Mouse (Mus musculus): ENCODE data around the gene Kazn.

The Kazn gene

GRCm38 (mm10) chr4:142088836-142089235, 150.4 kb downstream of the Kazn start:
- ChIA-PET POLR2A (interaction anchor here in 3 of 4 experiments (0.9 to 1.3 kb wide), 6 partner anchors 9 to 78 kb away, joined by 3 to 9 read pairs (median 3); no protein-coding TSS in a partner anchor), CTCF (interaction anchor here in 2 of 4 experiments (0.6 to 1.3 kb wide), 3 partner anchors 84 to 668 kb away, joined by 3 read pairs; partner anchors contain the start of gene Hspb7 (in 1 of the 2))

- ChIA-PET CTCF (interaction anchor here in 1 of 4 experiments (0.6 to 1.3 kb wide), 2 partner anchors 83 to 113 kb away, joined by 3 read pairs; no protein-coding TSS in a partner anchor), POLR2A (interaction anchor here in 3 of 4 experiments (0.9 to 1.3 kb wide), 6 partner anchors 10 to 78 kb away, joined by 3 to 9 read pairs (median 3); no protein-coding TSS in a partner anchor)
Measured at GRCm38 (mm10) chr4:142088409-142088808, 150.8 kb downstream of the Kazn start.

- POLR2A ChIA-PET: interaction anchor here (0.6 to 27.6 kb wide), 46 partner anchors 9 to 917 kb away, joined by 3 to 1562 read pairs (median 4); partner anchors contain the start of genes Dnajc16 (in 1 of the 4), Fhad1 (in 1 of the 4) and Kazn (in 1 of the 4)
- CTCF ChIA-PET: interaction anchor here (0.6 to 1.7 kb wide), 27 partner anchors 11 to 1176 kb away, joined by 3 to 8 read pairs (median 4); no protein-coding TSS in a partner anchor
Measured at GRCm38 (mm10) chr4:142084936-142085563, 154.2 kb downstream of the Kazn start.

- CTCF ChIA-PET: interaction anchor here (0.6 to 1.7 kb wide), 20 partner anchors 11 to 198 kb away, joined by 3 to 6 read pairs (median 4); no protein-coding TSS in a partner anchor
- POLR2A ChIA-PET: interaction anchor here (0.5 to 27.6 kb wide), 37 partner anchors 9 to 519 kb away, joined by 3 to 1562 read pairs (median 4); partner anchors contain the start of genes Dnajc16 (in 1 of the 4) and Fhad1 (in 1 of the 4)
Measured at GRCm38 (mm10) chr4:142084131-142084899, 154.9 kb downstream of the Kazn start, which contains the start of gene Tmem51. Gene Tmem51, minus strand, starts transcription at chr4:142084304.

- ChIA-PET POLR2A (interaction anchor here in 3 of 4 experiments (0.5 to 27.6 kb wide), 13 partner anchors 8 to 485 kb away, joined by 4 to 1562 read pairs (median 6); no protein-coding TSS in a partner anchor), CTCF (interaction anchor here in 3 of 4 experiments (0.8 to 1.6 kb wide), 5 partner anchors 12 to 78 kb away, joined by 3 to 6 read pairs (median 5); no protein-coding TSS in a partner anchor)
Measured at GRCm38 (mm10) chr4:142083762-142084130, 155.5 kb downstream of the Kazn start.

GRCm38 (mm10) chr4:142083193-142083592, 156.0 kb downstream of the Kazn start:
- POLR2A ChIA-PET: interaction anchor here in 3 of 4 experiments (5.2 to 27.6 kb wide), 3 partner anchors 13 to 29 kb away, joined by 40 to 1562 read pairs (median 1020); no protein-coding TSS in a partner anchor
- CTCF ChIA-PET: no interaction called here

GRCm38 (mm10) chr4:142082703-142083102, 156.5 kb downstream of the Kazn start:
- ChIA-PET CTCF (no interaction called here), POLR2A (interaction anchor here in 3 of 4 experiments (5.2 to 27.6 kb wide), 3 partner anchors 13 to 29 kb away, joined by 40 to 1562 read pairs (median 1020); no protein-coding TSS in a partner anchor)

GRCm38 (mm10) chr4:142081631-142082283, 157.4 kb downstream of the Kazn start:
- ChIA-PET CTCF (interaction anchor here (0.5 to 1.8 kb wide), 10 partner anchors 11 to 330 kb away, joined by 3 to 7 read pairs (median 4); no protein-coding TSS in a partner anchor), POLR2A (interaction anchor here in 3 of 4 experiments (0.7 to 27.6 kb wide), 13 partner anchors 9 to 87 kb away, joined by 3 to 1562 read pairs (median 6); no protein-coding TSS in a partner anchor)

- POLR2A ChIA-PET: interaction anchor here (0.6 to 27.6 kb wide), 20 partner anchors 9 to 319 kb away, joined by 3 to 1562 read pairs (median 4); partner anchors contain the start of gene Fhad1 (in 1 of the 4)
- CTCF ChIA-PET: interaction anchor here (0.5 to 1.8 kb wide), 13 partner anchors 10 to 1843 kb away, joined by 3 to 7 read pairs (median 3); no protein-coding TSS in a partner anchor
Measured at GRCm38 (mm10) chr4:142080901-142081630, 158.1 kb downstream of the Kazn start.

- ChIA-PET CTCF (interaction anchor here in 3 of 4 experiments (0.6 to 1.8 kb wide), 4 partner anchors 10 to 169 kb away, joined by 3 to 5 read pairs (median 3); no protein-coding TSS in a partner anchor), POLR2A (interaction anchor here in 3 of 4 experiments (0.6 to 27.6 kb wide), 13 partner anchors 11 to 245 kb away, joined by 3 to 1562 read pairs (median 6); partner anchors contain the start of gene Fhad1 (in 1 of the 3))
Measured at GRCm38 (mm10) chr4:142080487-142080767, 158.8 kb downstream of the Kazn start.

- ChIA-PET CTCF (interaction anchor here in 2 of 4 experiments (0.5 to 1.8 kb wide), 3 partner anchors 9 to 169 kb away, joined by 3 to 6 read pairs (median 5); no protein-coding TSS in a partner anchor), POLR2A (interaction anchor here in 3 of 4 experiments (1.0 to 27.6 kb wide), 6 partner anchors 10 to 75 kb away, joined by 3 to 1562 read pairs (median 23); partner anchors contain the start of gene Fhad1 (in 1 of the 3))
Measured at GRCm38 (mm10) chr4:142079629-142080486, 159.3 kb downstream of the Kazn start.

- ChIA-PET CTCF (interaction anchor here in 3 of 4 experiments (0.5 to 1.3 kb wide), 8 partner anchors 8 to 480 kb away, joined by 3 to 7 read pairs (median 4); no protein-coding TSS in a partner anchor), POLR2A (interaction anchor here (0.6 to 42.6 kb wide), 13 partner anchors 4 to 846 kb away, joined by 3 to 1562 read pairs (median 10); partner anchors contain the start of gene Tmem51 (in 1 of the 4))
Measured at GRCm38 (mm10) chr4:142077572-142078271, 161.5 kb downstream of the Kazn start.

- CTCF ChIA-PET: interaction anchor here in 3 of 4 experiments (0.7 to 1.3 kb wide), 5 partner anchors 18 to 1502 kb away, joined by 3 to 7 read pairs (median 4); no protein-coding TSS in a partner anchor
- POLR2A ChIA-PET: interaction anchor here (0.6 to 42.6 kb wide), 22 partner anchors 3 to 610 kb away, joined by 3 to 1562 read pairs (median 4); partner anchors contain the start of genes Tmem51 (in 2 of the 4) and Kazn (in 1 of the 4)
Measured at GRCm38 (mm10) chr4:142076883-142077282, 162.3 kb downstream of the Kazn start.

- ChIA-PET CTCF (interaction anchor here in 2 of 4 experiments (0.6 to 1.3 kb wide), 3 partner anchors 11 to 17 kb away, joined by 3 read pairs; no protein-coding TSS in a partner anchor), POLR2A (interaction anchor here in 3 of 4 experiments (0.5 to 42.6 kb wide), 26 partner anchors 2 to 1690 kb away, joined by 3 to 1562 read pairs (median 4); partner anchors contain the start of genes Tmem51 (in 3 of the 3), Fhad1 (in 1 of the 3) and Kazn (in 1 of the 3))
Measured at GRCm38 (mm10) chr4:142075931-142076330, 163.3 kb downstream of the Kazn start.

Measured in embryonic stem cell, embryonic (primary cell).